Mouse (Mus musculus): Measurements from ENCODE around the gene Spdye4b. TPM values are rescaled to one million over a fixed set of nuclear protein-coding genes. Genes with fewer than 3 reads are reported as not detected.
A peak's percentile ranks its signal among the peaks of the same experiment; 100 is the strongest.
"Not testable (repeated sequence)": the region's sequence is repeated elsewhere in the genome, so short reads cannot be mapped to it uniquely, and the experiment has no call there.

Spdye4b gene
- polyA plus RNA-seq, 1 experiment, result not detected

GRCm38 (mm10) chr5:143150044-143150443 lies 30.8 kb upstream of the Spdye4b start:
- Histone ChIP-seq H3K4me3 (replicated peaks; ENCODE audit: control insufficient read depth, low read depth, low read length) (no peak overlapping the region), H3K27ac (ENCODE audit: control insufficient read depth, insufficient read depth, low read depth, low read length, poor library complexity) (no peak overlapping the region), H3K4me1 (ENCODE audit: control insufficient read depth, insufficient read depth, low read length) (no peaks in the 10 kb centered on the region)
- TF ChIP-seq CTCF (IDR thresholded peaks at IDR 0.05; ENCODE audit: control insufficient read depth, insufficient read depth, low read length) (no peak), POLR2A (IDR thresholded peaks at IDR 0.05; ENCODE audit: borderline replicate concordance, control insufficient read depth, low read depth, low read length) (no peak)
- WGBS, result 86% methylated on average over 2 of the region's 2 CpGs

- H3K4me1 ChIP-seq (ENCODE audit: control insufficient read depth, insufficient read depth, low read length), result no peaks in the 10 kb centered on the region
- WGBS, result 86% methylated on average over 10 of the region's 10 CpGs
- no peak for TF ChIP-seq POLR2A (IDR thresholded peaks at IDR 0.05; ENCODE audit: borderline replicate concordance, control insufficient read depth, low read depth, low read length)
- no peak for TF ChIP-seq CTCF (IDR thresholded peaks at IDR 0.05; ENCODE audit: control insufficient read depth, insufficient read depth, low read length)
- H3K4me3 ChIP-seq (replicated peaks; ENCODE audit: control insufficient read depth, low read depth, low read length), result no peak overlapping the region
- no peak overlapping the region for H3K27ac ChIP-seq (ENCODE audit: control insufficient read depth, insufficient read depth, low read depth, low read length, poor library complexity)
Observed at GRCm38 (mm10) chr5:143153756-143154155, 27.1 kb upstream of the Spdye4b start.

- Histone ChIP-seq H3K27ac (ENCODE audit: control insufficient read depth, insufficient read depth, low read depth, low read length, poor library complexity) (no peak overlapping the region), H3K4me1 (ENCODE audit: control insufficient read depth, insufficient read depth, low read length) (no peaks in the 10 kb centered on the region), H3K4me3 (replicated peaks; ENCODE audit: control insufficient read depth, low read depth, low read length) (no peak overlapping the region)
- TF ChIP-seq POLR2A (IDR thresholded peaks at IDR 0.05; ENCODE audit: borderline replicate concordance, control insufficient read depth, low read depth, low read length) (no peak), CTCF (IDR thresholded peaks at IDR 0.05; ENCODE audit: control insufficient read depth, insufficient read depth, low read length) (no peak)
- 73% methylated on average over 3 of the region's 3 CpGs for WGBS
Observed at GRCm38 (mm10) chr5:143155534-143155933, 25.3 kb upstream of the Spdye4b start.

- H3K4me3 ChIP-seq (replicated peaks; ENCODE audit: control insufficient read depth, low read depth, low read length), result peak overlapping the region; percentile 8
- TF ChIP-seq POLR2A (IDR thresholded peaks at IDR 0.05; ENCODE audit: borderline replicate concordance, control insufficient read depth, low read depth, low read length) (no peak), CTCF (IDR thresholded peaks at IDR 0.05; ENCODE audit: control insufficient read depth, insufficient read depth, low read length) (no peak)
- H3K4me1 ChIP-seq (ENCODE audit: control insufficient read depth, insufficient read depth, low read length), result no peaks in the 10 kb centered on the region
- WGBS, result 20% methylated on average over 18 of the region's 18 CpGs
- H3K27ac ChIP-seq (ENCODE audit: control insufficient read depth, insufficient read depth, low read depth, low read length, poor library complexity), result no peak overlapping the region
Observed at GRCm38 (mm10) chr5:143165508-143166070, 15.2 kb upstream of the Spdye4b start.

- WGBS, result 31% methylated on average over 4 of the region's 4 CpGs
- no peaks in the 10 kb centered on the region for H3K4me1 ChIP-seq (ENCODE audit: control insufficient read depth, insufficient read depth, low read length)
- H3K4me3 ChIP-seq (replicated peaks; ENCODE audit: control insufficient read depth, low read depth, low read length), result no peak overlapping the region
- TF ChIP-seq POLR2A (IDR thresholded peaks at IDR 0.05; ENCODE audit: borderline replicate concordance, control insufficient read depth, low read depth, low read length) (no peak), CTCF (IDR thresholded peaks at IDR 0.05; ENCODE audit: control insufficient read depth, insufficient read depth, low read length) (no peak)
- H3K27ac ChIP-seq (ENCODE audit: control insufficient read depth, insufficient read depth, low read depth, low read length, poor library complexity), result no peak overlapping the region
Observed at GRCm38 (mm10) chr5:143175970-143176369, 4.8 kb upstream of the Spdye4b start.

- no peaks in the 10 kb centered on the region for H3K4me1 ChIP-seq (ENCODE audit: control insufficient read depth, insufficient read depth, low read length)
- WGBS, result 79% methylated on average over 3 of the region's 3 CpGs
- TF ChIP-seq POLR2A (IDR thresholded peaks at IDR 0.05; ENCODE audit: borderline replicate concordance, control insufficient read depth, low read depth, low read length) (no peak), CTCF (IDR thresholded peaks at IDR 0.05; ENCODE audit: control insufficient read depth, insufficient read depth, low read length) (no peak)
- no peak overlapping the region for H3K4me3 ChIP-seq (replicated peaks; ENCODE audit: control insufficient read depth, low read depth, low read length)
- H3K27ac ChIP-seq (ENCODE audit: control insufficient read depth, insufficient read depth, low read depth, low read length, poor library complexity), result no peak overlapping the region
Observed at GRCm38 (mm10) chr5:143177541-143178200, 3.1 kb upstream of the Spdye4b start.

GRCm38 (mm10) chr5:143179179-143179578 lies 1.6 kb upstream of the Spdye4b start:
- H3K27ac ChIP-seq (ENCODE audit: control insufficient read depth, insufficient read depth, low read depth, low read length, poor library complexity), result no peak overlapping the region
- H3K4me1 ChIP-seq (ENCODE audit: control insufficient read depth, insufficient read depth, low read length), result no peaks in the 10 kb centered on the region
- WGBS, result 42% methylated on average over 6 of the region's 6 CpGs
- TF ChIP-seq CTCF (IDR thresholded peaks at IDR 0.05; ENCODE audit: control insufficient read depth, insufficient read depth, low read length) (no peak), POLR2A (IDR thresholded peaks at IDR 0.05; ENCODE audit: borderline replicate concordance, control insufficient read depth, low read depth, low read length) (no peak)
- H3K4me3 ChIP-seq (replicated peaks; ENCODE audit: control insufficient read depth, low read depth, low read length), result no peak overlapping the region

GRCm38 (mm10) chr5:143188014-143188413 lies 7.2 kb downstream of the Spdye4b start:
- not testable (repeated sequence) for H3K4me3 ChIP-seq (replicated peaks; ENCODE audit: control insufficient read depth, low read depth, low read length)

GRCm38 (mm10) chr5:143192806-143193205 lies 12.0 kb downstream of the Spdye4b start:
- 76% methylated on average over 8 of the region's 8 CpGs for WGBS
- no peak overlapping the region for H3K27ac ChIP-seq (ENCODE audit: control insufficient read depth, insufficient read depth, low read depth, low read length, poor library complexity)

More at GRCm38 (mm10) chr5:143188014-143188413, 7.2 kb downstream of the Spdye4b start:
- not testable (repeated sequence) for H3K27ac ChIP-seq (ENCODE audit: control insufficient read depth, insufficient read depth, low read depth, low read length, poor library complexity); H3K4me1 ChIP-seq (ENCODE audit: control insufficient read depth, insufficient read depth, low read length)
- 67% methylated on average over 1 of the region's 1 CpGs for WGBS

GRCm38 (mm10) chr5:143194747-143195146 lies 13.9 kb downstream of the Spdye4b start:
- H3K4me1 ChIP-seq (ENCODE audit: control insufficient read depth, insufficient read depth, low read length); H3K4me3 ChIP-seq (replicated peaks; ENCODE audit: control insufficient read depth, low read depth, low read length); H3K27ac ChIP-seq (ENCODE audit: control insufficient read depth, insufficient read depth, low read depth, low read length, poor library complexity): not testable (repeated sequence)
- 46% methylated on average over 8 of the region's 8 CpGs for WGBS

More at GRCm38 (mm10) chr5:143192806-143193205, 12.0 kb downstream of the Spdye4b start:
- Histone ChIP-seq H3K4me3 (replicated peaks; ENCODE audit: control insufficient read depth, low read depth, low read length) (no peak overlapping the region), H3K4me1 (ENCODE audit: control insufficient read depth, insufficient read depth, low read length) (no peaks in the 10 kb centered on the region)
- TF ChIP-seq POLR2A (IDR thresholded peaks at IDR 0.05; ENCODE audit: borderline replicate concordance, control insufficient read depth, low read depth, low read length), result no peak
- TF ChIP-seq CTCF (IDR thresholded peaks at IDR 0.05; ENCODE audit: control insufficient read depth, insufficient read depth, low read length), result no peak

Measured in bone marrow, adult 2 months (tissue).